Mouse (Mus musculus): Measurements from ENCODE around the gene Sar1b.

Sar1b gene

GRCm38 (mm10) chr11:51831962-51832909 is 68.7 kb downstream of the Sar1b start:
- no peak for DNase-seq (ENCODE audit: low read depth, low spot score)

GRCm38 (mm10) chr11:51832992-51833391 is 69.5 kb downstream of the Sar1b start:
- DNase-seq (ENCODE audit: low read depth, low spot score) = no peak

GRCm38 (mm10) chr11:51833393-51834066 is 70.0 kb downstream of the Sar1b start:
- no peak for DNase-seq (ENCODE audit: low read depth, low spot score)

- DNase-seq (ENCODE audit: low read depth, low spot score) = no peak
Measured at GRCm38 (mm10) chr11:51834067-51834411, 70.6 kb downstream of the Sar1b start.

- DNase-seq (ENCODE audit: low read depth, low spot score) = no peak
Measured at GRCm38 (mm10) chr11:51835598-51835997, 72.1 kb downstream of the Sar1b start.

- DNase-seq (ENCODE audit: low read depth, low spot score) = no peak
Measured at GRCm38 (mm10) chr11:51836506-51836905, 73.0 kb downstream of the Sar1b start.

GRCm38 (mm10) chr11:51837164-51838153 is 74.0 kb downstream of the Sar1b start:
- DNase-seq (ENCODE audit: low read depth, low spot score) = no peak

GRCm38 (mm10) chr11:51839106-51839505 is 75.6 kb downstream of the Sar1b start:
- no peak for DNase-seq (ENCODE audit: low read depth, low spot score)

- no peak for DNase-seq (ENCODE audit: low read depth, low spot score)
Measured at GRCm38 (mm10) chr11:51839973-51840372, 76.5 kb downstream of the Sar1b start.

GRCm38 (mm10) chr11:51840657-51841056 is 77.2 kb downstream of the Sar1b start:
- DNase-seq (ENCODE audit: low read depth, low spot score) = no peak

GRCm38 (mm10) chr11:51841149-51841548 is 77.7 kb downstream of the Sar1b start:
- no peak for DNase-seq (ENCODE audit: low read depth, low spot score)

All from skeletal muscle tissue, adult 2 months (tissue).